Mouse (Mus musculus): ENCODE data around the gene Rimklb.
A peak's percentile ranks its signal among the peaks of the same experiment; 100 is the strongest.

The Rimklb gene

DNA sequence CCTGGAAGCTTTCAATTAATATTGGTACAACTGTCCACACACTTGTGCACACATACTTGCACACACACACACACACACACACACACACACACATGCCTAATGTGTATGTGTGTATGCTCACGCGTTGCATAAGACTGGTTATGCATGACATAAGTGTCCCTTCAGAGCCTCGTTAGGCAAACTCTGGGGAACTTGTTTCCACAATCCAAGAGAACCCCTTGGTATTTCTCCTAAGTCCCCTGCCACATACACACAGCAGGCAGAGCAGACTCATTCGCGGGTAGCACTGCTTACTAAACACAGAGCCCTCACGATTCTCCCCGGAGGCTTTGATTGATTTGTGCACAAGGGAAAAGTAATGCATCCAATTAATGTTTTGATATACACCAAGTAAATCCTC, 81.5 kb downstream of the Rimklb start:
- DNase-seq (ENCODE audit: low spot score): no peak

- DNase-seq (ENCODE audit: low spot score): no peak
These were observed 82.2 kb downstream of the Rimklb start for GRCm38 (mm10) chr6:122416347-122416746.

DNA sequence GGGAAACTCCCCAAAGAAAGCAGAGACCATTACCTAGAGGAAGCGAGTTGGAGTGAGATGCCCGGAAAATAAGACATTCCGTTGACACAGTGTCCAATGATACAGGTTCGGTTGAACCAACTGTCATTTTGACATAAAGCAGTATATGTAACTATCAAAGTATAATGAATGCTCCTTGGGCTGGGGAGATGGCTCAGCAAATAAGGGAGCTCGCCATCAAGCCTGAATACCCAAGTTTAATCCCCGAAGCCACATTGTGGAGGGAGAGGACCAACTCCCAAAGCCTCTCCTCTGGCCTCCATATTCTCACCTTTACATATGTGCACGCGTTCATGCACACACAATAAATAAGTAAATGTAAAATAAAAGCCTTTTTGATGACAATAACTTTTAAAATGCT, 87.3 kb downstream of the Rimklb start:
- no peak for DNase-seq (ENCODE audit: low spot score)

DNA sequence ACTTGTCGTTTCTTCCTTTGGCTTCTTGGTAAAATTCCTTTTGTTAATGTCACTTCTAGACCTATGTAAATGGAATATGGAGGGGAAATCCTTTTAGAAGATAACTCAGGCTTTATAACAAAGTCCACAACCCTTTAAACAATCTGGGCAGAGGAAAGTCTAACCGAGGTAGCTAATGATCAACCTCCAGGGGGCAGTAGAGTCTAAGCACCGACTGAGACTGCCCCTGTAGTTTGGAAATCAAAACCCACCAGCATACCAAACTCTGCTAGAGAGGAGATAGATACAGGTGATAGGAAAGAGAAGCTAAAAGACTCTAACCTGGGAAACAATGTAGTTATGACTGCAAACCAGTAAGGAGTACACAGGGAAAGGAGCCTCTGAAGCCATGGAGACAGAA, 96.3 kb downstream of the Rimklb start:
- peak; percentile 45 for DNase-seq (ENCODE audit: low spot score)

- DNase-seq (ENCODE audit: low spot score): no peak
These were observed 98.3 kb downstream of the Rimklb start for GRCm38 (mm10) chr6:122400263-122400662.
